Mouse (Mus musculus) T-cell, adult 66 days (primary cell): ENCODE measurements around the gene Rassf1. TPM values are rescaled to one million over a fixed set of nuclear protein-coding genes. Genes with fewer than 3 reads are reported as not detected.

Source experiments
- total RNA-seq, 2 experiments: library from RNA; stranded (reverse); gene quantifications; 3 replicates in 1 of 2; 4 replicates in 1 of 2; pipeline ENCODE4 v1.2.4; 2023

The Rassf1 gene
- 10 to 100 TPM; 82.6 to 85.1 TPM for total RNA-seq

GRCm38 (mm10) chr9:107551117-107551889 is at the start of gene Rassf1:
Gene Rassf1 (plus strand): TSS chr9:107551555.

DNA sequence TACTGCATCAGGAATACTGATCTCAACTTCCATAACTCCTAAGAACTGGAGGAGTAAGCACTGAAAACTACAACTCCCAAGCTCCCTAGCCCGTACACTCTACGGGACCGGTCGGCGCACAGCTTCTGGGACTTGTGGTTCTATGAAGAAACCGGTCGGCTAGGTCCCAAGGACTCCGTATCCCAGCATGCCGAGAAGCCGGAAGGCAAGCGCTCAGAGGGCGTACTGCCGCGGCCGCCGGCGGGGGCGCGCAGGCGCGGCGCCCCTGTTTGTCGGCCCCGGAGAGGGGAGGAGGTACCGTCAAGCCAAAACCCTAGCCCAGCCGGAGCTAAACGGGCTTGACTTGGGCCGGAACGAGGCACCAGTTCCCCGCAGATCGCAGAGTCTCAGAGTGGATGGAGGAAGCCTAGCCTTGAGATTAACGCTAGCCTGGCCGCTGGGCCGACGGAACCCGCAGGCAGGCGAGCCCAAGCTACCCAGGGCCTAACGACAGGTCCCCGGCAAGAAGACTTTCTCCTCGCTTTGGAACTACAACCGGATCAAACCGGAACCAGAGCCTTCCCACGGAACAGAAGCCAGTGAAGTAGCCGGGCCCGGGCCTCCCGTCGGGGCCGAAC is 17.5 kb upstream of the Rassf1 start, which contains the start of gene Tmem115:
Gene Tmem115, plus strand, starts transcription at position 155 of the 617 bp plus-strand sequence.

DNA sequence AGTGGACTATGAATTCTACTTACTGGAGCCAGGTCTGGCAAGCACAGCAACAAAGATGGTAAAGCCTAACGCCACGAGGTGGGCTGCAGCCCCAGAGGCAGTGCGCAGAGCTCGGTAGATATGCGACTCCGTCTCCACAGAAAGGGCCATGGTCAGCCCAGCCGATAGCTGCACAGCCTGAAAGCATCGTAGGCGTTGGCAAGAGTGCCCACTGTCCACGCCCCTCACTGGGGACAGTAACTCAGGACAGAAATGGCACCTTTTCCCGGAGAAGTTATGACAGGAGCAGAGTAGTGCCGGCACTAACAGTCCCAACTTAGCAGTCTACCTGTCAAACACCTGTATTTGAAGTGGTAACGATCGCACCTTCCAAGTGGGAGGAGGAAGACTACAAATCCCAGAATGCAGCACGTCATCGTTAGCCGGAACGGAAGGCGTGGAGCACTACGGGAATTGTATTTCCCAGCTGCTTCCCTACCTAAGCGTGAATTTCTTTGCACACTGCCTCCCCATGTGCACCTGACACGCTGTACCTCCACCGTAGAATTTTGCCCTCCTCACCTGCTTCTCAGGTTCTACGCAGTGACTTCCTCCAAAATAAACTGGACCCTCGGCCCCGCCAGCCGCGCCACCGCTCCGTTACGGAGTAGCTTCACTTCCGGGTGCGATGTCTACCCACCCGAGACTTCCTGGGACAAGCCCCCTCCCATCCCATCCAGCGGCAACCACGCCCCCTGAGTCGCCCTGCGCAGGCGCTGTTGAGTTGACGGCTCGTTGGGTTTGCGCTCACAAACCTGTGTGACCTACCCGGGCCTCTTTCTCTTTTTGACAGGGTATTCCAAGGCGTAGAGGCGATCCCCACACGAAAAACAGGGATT is 9.6 kb upstream of the Rassf1 start, which contains the start of the genes Cyb561d2 and Nprl2:
Gene Cyb561d2, minus strand, starts transcription at position 720 of the 878 bp plus-strand sequence.
Gene Nprl2, plus strand, starts transcription at position 753 of the 878 bp plus-strand sequence.

GRCm38 (mm10) chr9:107547026-107547425 is 4.3 kb upstream of the Rassf1 start, which contains the start of gene Zmynd10:
Gene Zmynd10 (plus strand): TSS chr9:107547298.

DNA sequence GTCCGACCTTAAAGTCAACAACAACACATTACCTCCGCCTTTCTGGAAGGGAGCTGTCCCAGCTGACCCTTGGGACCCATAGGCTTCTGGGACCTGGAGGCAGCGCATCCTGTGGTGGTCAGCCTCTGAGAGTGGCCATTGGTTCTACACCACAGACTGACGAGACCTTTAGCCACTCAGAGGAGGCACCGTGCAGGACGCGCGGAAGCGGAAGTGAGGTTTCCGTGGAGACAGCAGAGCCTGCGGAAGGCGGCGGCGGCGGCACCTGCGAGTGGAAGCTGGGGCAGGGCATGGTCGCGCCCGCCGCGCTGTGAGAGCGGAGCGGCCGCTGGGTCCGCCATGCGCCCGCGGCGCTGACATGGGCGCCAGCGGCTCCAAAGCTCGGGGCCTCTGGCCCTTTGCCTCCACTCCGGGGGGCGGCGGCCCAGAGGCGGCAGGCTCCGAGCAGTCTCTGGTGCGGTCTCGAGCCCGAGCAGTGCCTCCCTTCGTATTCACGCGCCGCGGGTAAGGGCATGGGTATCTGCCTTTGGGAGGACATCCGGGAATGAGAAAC is 11.8 kb downstream of the Rassf1 start, which contains the start of gene Tusc2:
Gene Tusc2, plus strand, starts transcription at position 227 of the 553 bp plus-strand sequence.

DNA sequence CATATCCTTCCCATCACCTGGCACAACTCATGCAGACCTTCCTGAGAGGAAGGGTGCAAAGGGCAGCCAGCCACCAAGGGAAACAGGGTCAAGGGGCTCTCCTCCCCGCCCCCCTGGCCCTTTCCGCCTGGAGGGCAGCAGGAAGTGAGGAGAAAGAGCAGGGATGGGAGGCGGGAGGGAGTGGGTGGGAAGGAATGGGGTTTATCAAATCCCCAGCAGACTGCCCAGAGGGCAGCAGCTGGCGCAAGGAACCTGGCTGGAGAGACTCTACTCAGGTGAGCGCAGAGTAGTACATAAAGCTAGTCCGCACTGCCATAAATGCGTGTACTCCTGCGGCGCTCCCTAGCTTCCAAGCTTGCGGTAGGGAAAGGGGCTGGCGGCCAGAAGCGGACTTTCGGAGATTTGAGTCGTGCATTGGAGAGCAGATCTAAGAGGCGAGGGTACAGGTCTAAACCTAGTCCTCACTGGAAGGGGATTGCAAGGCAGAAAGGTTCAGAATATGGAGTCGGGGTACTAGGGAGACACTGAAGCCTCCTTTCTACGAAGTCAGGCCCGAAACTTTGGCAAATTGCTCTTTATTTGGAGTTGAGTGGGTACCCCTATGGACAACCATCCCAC is 16.5 kb downstream of the Rassf1 start, which contains the start of gene Hyal2:
Gene Hyal2, plus strand, starts transcription at position 244 of the 618 bp plus-strand sequence.

DNA sequence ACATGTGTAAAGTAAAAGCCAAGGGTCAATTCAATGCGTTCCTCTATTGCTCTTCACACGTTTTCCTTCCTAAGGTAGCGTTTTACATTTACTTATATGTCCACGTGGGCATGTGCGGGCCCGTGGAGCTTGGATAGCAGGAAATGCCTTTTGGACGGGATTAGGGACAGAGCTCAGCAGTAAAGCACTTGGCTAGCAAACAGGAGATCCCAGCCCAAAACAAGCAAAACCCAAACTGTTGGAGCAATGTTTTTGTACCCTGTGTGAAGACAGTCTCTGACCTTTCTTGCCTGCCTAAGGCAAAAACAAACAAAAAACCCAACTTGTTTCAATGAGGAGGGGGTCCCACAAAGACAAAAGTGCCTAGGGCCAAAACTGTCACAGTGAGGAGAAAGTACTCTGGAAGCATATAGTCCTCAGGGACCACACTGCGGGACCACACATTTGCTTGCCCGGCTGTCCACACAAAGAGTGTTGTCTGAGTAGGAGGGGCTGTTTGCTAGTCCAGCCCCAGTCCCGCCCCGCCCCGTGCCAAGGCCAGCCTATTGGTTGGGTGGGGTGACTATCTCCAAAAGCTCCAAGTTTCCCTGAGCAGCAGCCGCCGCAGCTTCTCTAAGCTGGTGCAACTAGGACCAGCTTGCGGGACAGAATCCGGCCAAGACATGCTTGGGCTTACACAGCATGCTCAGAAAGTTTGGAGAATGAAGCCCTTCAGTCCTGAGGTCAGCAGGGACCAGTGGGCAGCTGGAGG is 25.2 kb downstream of the Rassf1 start, which contains the start of gene Hyal1:
Gene Hyal1, plus strand, starts transcription at position 571 of the 751 bp plus-strand sequence.

DNA sequence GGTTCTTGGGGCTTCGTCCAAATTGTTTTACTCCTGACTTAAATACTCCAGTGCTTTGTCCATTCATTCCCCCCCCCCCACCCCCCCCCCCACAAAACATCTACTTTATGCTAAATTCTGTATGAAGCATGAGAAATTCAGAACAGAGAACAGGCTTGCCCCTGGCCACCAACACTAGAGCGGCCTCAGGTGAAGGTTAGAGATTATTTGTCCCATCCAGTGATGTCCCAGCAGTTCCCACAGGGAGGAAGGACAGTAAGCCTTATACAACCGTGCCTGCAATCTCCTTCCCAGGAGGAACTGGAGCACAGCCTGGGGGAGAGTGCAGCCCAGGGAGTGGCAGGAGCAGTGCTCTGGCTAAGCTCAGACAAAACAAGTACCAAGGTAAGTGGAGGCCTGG is 27.2 kb downstream of the Rassf1 start, which contains the start of gene Naa80:
Gene Naa80, plus strand, starts transcription at position 301 of the 400 bp plus-strand sequence.

DNA sequence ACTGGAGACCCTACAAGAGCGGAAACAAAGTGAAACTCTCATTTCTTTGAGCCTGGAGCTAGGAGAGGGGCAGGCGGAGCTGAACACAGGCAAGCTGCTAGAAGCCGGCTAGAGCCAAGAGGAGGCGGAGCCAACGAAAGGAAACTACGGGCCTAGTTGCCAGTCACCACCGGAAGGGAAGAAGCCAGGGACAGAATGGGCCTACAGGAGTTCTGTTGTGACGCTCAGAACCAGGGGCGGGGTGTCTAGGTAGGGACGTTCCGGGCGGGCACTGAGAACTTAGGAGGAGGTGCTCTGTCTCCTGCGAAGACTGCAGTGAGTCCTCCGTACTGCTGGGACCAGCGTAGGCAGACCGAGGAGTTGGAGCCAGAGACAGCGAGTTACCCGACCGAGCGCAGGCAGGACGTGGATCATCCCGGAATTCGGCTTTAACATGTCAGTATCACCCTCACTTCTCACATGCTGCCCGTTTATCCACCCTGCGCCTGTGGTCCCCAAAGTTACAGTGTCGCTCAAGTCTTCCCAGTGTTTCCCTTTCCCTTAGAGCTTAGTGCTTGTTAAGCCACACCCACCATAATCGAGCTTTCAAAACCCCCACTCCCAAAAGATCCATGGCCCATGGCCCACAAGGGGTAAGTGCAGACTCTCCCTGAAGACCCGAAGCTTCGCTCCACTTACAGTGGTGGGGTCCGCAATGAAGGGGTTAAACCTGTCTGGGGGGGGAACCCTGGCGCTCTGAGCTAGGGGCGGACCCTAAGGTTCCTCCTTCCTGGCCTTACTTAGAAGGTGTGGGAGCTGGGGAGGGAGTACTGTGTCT is 29.4 kb downstream of the Rassf1 start, which contains the start of gene Hyal3:
Gene Hyal3, plus strand, starts transcription at position 318 of the 817 bp plus-strand sequence.

GRCm38 (mm10) chr9:107586974-107587832 is 35.8 kb downstream of the Rassf1 start, which contains the start of gene Ifrd2:
Gene Ifrd2 (plus strand): TSS chr9:107587642.

GRCm38 (mm10) chr9:107608741-107609432 is 57.5 kb downstream of the Rassf1 start, which contains the start of gene Sema3b:
Gene Sema3b (minus strand): TSS chr9:107609229.

Other genes starting within 250 kb of the Rassf1 start
- 1 to 10 TPM; 7.9 to 8.4 TPM for gene Hemk1, start 213.2 kb upstream of the Rassf1 start, total RNA-seq
- gene 6430571L13Rik, start 211.0 kb upstream of the Rassf1 start, total RNA-seq = under 1 TPM in 1 of 2 experiments, not detected in 1; 0.50 TPM
- gene Cacna2d2, start 151.9 kb upstream of the Rassf1 start, total RNA-seq = 1 to 10 TPM; 2.1 to 2.9 TPM
- gene Tmem115, start 17.6 kb upstream of the Rassf1 start, total RNA-seq = 10 to 100 TPM; 33.5 to 34.2 TPM
- gene Cyb561d2, start 9.4 kb upstream of the Rassf1 start, total RNA-seq = 10 to 100 TPM; 16.0 to 20.4 TPM
- 10 to 100 TPM; 27.7 to 32.8 TPM for gene Nprl2, start 9.3 kb upstream of the Rassf1 start, total RNA-seq
- 1 to 10 TPM in 1 of 2 experiments, under 1 TPM in 1; 0.68 to 3.0 TPM for gene Zmynd10, start 4.3 kb upstream of the Rassf1 start, total RNA-seq
- gene Tusc2, start 11.7 kb downstream of the Rassf1 start, total RNA-seq = 10 to 100 TPM; 22.7 to 28.4 TPM
- gene Hyal2, start 16.4 kb downstream of the Rassf1 start, total RNA-seq = 1 to 10 TPM; 3.9 to 4.3 TPM
- 1 to 10 TPM; 1.9 to 2.2 TPM for gene Hyal1, start 25.4 kb downstream of the Rassf1 start, total RNA-seq
- 10 to 100 TPM in 1 of 2 experiments, 1 to 10 TPM in 1; 9.4 to 14.8 TPM for gene Naa80, start 27.3 kb downstream of the Rassf1 start, total RNA-seq
- 1 to 10 TPM; 1.5 to 3.7 TPM for gene Hyal3, start 29.3 kb downstream of the Rassf1 start, total RNA-seq
- 10 to 100 TPM; 24.5 to 35.8 TPM for gene Ifrd2, start 36.1 kb downstream of the Rassf1 start, total RNA-seq
- under 1 TPM in 1 of 2 experiments, not detected in 1; 0.23 TPM for gene Sema3b, start 57.7 kb downstream of the Rassf1 start, total RNA-seq
- gene Gnai2, start 83.8 kb downstream of the Rassf1 start, total RNA-seq = 100 to 1,000 TPM; 472 to 497 TPM
- not detected for gene Slc38a3, start 118.0 kb downstream of the Rassf1 start, total RNA-seq
- gene Gnat1, start 128.2 kb downstream of the Rassf1 start, total RNA-seq = 1 to 10 TPM; 1.3 to 2.2 TPM
- gene Sema3f, start 158.9 kb downstream of the Rassf1 start, total RNA-seq = not detected
- 100 to 1,000 TPM; 261 to 285 TPM for gene Rbm5, start 219.4 kb downstream of the Rassf1 start, total RNA-seq